Mouse (Mus musculus) forebrain, embryonic 12.5 days (tissue): Measurements from ENCODE around the gene Tnfsfm13. TPM values are rescaled to one million over a fixed set of nuclear protein-coding genes. Genes with fewer than 3 reads are reported as not detected.

ENCODE experiments used
- ATAC-seq: fragments of 200-750 bp; cut with Nextera tagmentation; 2 replicates; pipeline ENCODE4 v1.8.0; 2017; ENCODE audit warnings: moderate TSS enrichment; ENCODE audit not compliant: low FRiP score
- H3K27ac ChIP-seq: fragments of 300-500 bp; sonication (generic); 2 replicates; pipeline ENCODE4 v1.5.1; 2016; ENCODE audit warnings: mild to moderate bottlenecking
- H3K27me3 ChIP-seq: fragments of 300-500 bp; sonication (generic); 2 replicates; pipeline ENCODE4 v1.6.1; 2016; ENCODE audit warnings: mild to moderate bottlenecking
- H3K36me3 ChIP-seq: fragments of 300-500 bp; sonication (generic); replicated peaks from 2 replicates; pipeline ENCODE4 v1.6.1; 2016; ENCODE audit warnings: mild to moderate bottlenecking
- H3K4me1 ChIP-seq: fragments of 300-500 bp; sonication (generic); 2 replicates; pipeline ENCODE4 v1.6.1; 2016
- H3K4me2 ChIP-seq: fragments of 300-500 bp; sonication (generic); 2 replicates; pipeline ENCODE4 v1.6.1; 2016; ENCODE audit warnings: mild to moderate bottlenecking, moderate library complexity
- H3K4me3 ChIP-seq: fragments of 300-500 bp; sonication (generic); replicated peaks from 2 replicates; pipeline ENCODE4 v1.5.1; 2016; ENCODE audit warnings: mild to moderate bottlenecking
- H3K9ac ChIP-seq: fragments of 300-500 bp; sonication (generic); 2 replicates; pipeline ENCODE4 v1.6.1; 2016; ENCODE audit warnings: mild to moderate bottlenecking
- H3K9me3 ChIP-seq: fragments of 300-500 bp; sonication (generic); 2 replicates; pipeline ENCODE4 v1.6.1; 2016
- WGBS: fragments of 180-500 bp; shearing (Covaris S2); methylation state at CpG from one replicate; pipeline ENCODE4 v1.1.7; 2016; 5-methylcytosine and 5-hydroxymethylcytosine counted together
- microRNA counts: library from miRNA; unstranded; fragments of <30 nt; microRNA quantifications from one replicate; lab custom pipeline; 2017
- microRNA-seq: library from miRNA; unstranded; fragments of <30 nt; microRNA quantifications from one replicate; pipeline ENCODE4, GENCODE M21; 2017
- polyA plus RNA-seq: library from polyadenylated mRNA; unstranded; fragments of >200 nt; fragmentation: Nextera tagmentation; extraction: Ambion mirVana; gene quantifications from 2 replicates; pipeline ENCODE4 v1.2.1, GENCODE M21; 2016

Tnfsfm13 gene
- polyA plus RNA-seq, 1 experiment from 2014 or later = 0.84 TPM

- Histone ChIP-seq H3K4me2 (no peak overlapping the region), H3K4me1 (peaks cover 27% of the 10 kb centered on the region), H3K9ac (no peak overlapping the region), H3K27me3 (no peaks in the 10 kb centered on the region), H3K4me3 (0 out of 2 replicates have a peak overlapping the region, but pooled peaks have one; percentile 2), H3K9me3 (no peaks in the 10 kb centered on the region), H3K36me3 (peaks cover 62% of the 10 kb centered on the region), H3K27ac (peak overlapping the region; percentile 36)
- ATAC-seq = no peak
- WGBS = 82% methylated on average over 10 of the region's 10 CpGs
Observed at GRCm38 (mm10) chr11:69656617-69657461, 39.1 kb downstream of the Tnfsfm13 start.

- no peak for ATAC-seq
- Histone ChIP-seq H3K27ac (no peak overlapping the region), H3K4me3 (no peak overlapping the region), H3K4me2 (no peak overlapping the region), H3K36me3 (peaks cover 70% of the 10 kb centered on the region), H3K27me3 (no peaks in the 10 kb centered on the region), H3K9me3 (no peaks in the 10 kb centered on the region), H3K9ac (no peak overlapping the region), H3K4me1 (peaks cover 19% of the 10 kb centered on the region)
- 87% methylated on average over 5 of the region's 5 CpGs for WGBS
Observed at GRCm38 (mm10) chr11:69656065-69656455, 39.8 kb downstream of the Tnfsfm13 start.

GRCm38 (mm10) chr11:69655264-69656064 lies 40.4 kb downstream of the Tnfsfm13 start, which contains the start of gene Sox15:
Gene Sox15, plus strand, starts transcription at chr11:69655314.
- no peak within 1 kb of the TSS for H3K9ac ChIP-seq
- H3K4me1 ChIP-seq = peaks cover 16% of the 10 kb centered on the region
- no peaks in the 10 kb centered on the region for H3K27me3 ChIP-seq
- peaks cover 76% of the 10 kb centered on the region for H3K36me3 ChIP-seq
- peak; percentile 79 for ATAC-seq
- no peak within 1 kb of the TSS for H3K4me2 ChIP-seq
- H3K9me3 ChIP-seq = no peaks in the 10 kb centered on the region
- 25% methylated on average over 34 of the region's 34 CpGs for WGBS
- H3K27ac ChIP-seq = peak within 1 kb of the TSS; percentile 46; the same call in 1 of the 2 replicates
- H3K4me3 ChIP-seq = no peak within 1 kb of the TSS; the same call in 1 of the 2 replicates

GRCm38 (mm10) chr11:69654760-69655159 lies 41.1 kb downstream of the Tnfsfm13 start:
- ATAC-seq = no peak
- 43% methylated on average over 9 of the region's 9 CpGs for WGBS
- Histone ChIP-seq H3K4me2 (no peak overlapping the region), H3K36me3 (peaks cover 83% of the 10 kb centered on the region), H3K4me3 (no peak overlapping the region), H3K9ac (no peak overlapping the region), H3K4me1 (peaks cover 16% of the 10 kb centered on the region), H3K27ac (peak overlapping the region; percentile 46; the same call in 1 of the 2 replicates), H3K27me3 (no peaks in the 10 kb centered on the region), H3K9me3 (no peaks in the 10 kb centered on the region)

DNA sequence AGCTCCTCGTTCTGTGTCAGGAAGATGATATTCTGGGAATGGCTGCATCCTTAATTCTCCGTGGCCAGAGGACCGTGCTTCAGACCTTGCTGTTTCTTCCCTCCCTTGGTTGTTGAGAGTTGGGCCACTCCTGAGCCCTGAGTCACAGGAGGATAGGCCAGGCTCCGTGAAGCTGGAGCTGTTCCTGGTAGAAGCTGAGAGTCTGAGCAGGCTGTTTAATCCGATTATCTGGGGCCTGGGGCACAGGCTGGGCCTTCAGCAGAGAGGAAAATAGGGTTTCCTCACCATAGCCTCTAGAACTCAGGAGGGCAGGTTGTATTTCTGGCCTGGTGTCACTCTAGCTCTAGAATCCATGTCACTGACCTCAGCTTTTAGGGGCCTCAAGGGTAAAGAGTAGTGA lies 42.5 kb downstream of the Tnfsfm13 start:
- H3K4me2 ChIP-seq = no peak overlapping the region
- H3K27me3 ChIP-seq = no peaks in the 10 kb centered on the region
- H3K27ac ChIP-seq = no peak overlapping the region; the same call in 1 of the 2 replicates
- H3K4me3 ChIP-seq = no peak overlapping the region
- 68% methylated on average over 5 of the region's 5 CpGs for WGBS
- H3K9me3 ChIP-seq = no peaks in the 10 kb centered on the region
- no peak overlapping the region for H3K9ac ChIP-seq
- peaks cover 16% of the 10 kb centered on the region for H3K4me1 ChIP-seq
- ATAC-seq = no peak
- peaks cover 88% of the 10 kb centered on the region for H3K36me3 ChIP-seq

DNA sequence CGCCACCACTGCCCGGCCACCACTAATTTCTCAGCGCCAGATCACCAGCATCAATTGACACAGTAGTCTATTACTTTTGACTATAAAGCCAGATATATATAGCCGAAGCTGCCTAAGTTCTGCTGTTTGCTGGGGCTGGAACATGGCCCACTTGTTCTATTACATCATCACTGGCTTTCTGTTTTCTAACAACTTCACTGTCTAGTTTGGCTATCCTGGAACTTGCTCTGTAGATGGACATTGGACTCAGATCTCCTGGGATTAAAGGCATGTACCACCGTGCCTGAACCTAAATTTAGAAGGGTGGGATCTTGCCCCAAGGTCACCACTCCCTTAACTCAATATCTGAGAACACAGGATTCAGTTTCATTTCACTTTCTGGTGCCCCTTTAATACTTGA lies 50.0 kb downstream of the Tnfsfm13 start:
- Histone ChIP-seq H3K27ac (no peak overlapping the region), H3K9ac (no peak overlapping the region), H3K4me1 (no peaks in the 10 kb centered on the region), H3K4me2 (no peak overlapping the region), H3K27me3 (no peaks in the 10 kb centered on the region), H3K4me3 (no peak overlapping the region), H3K36me3 (peaks cover 97% of the 10 kb centered on the region), H3K9me3 (no peaks in the 10 kb centered on the region)
- no peak for ATAC-seq
- 96% methylated on average over 5 of the region's 5 CpGs for WGBS

DNA sequence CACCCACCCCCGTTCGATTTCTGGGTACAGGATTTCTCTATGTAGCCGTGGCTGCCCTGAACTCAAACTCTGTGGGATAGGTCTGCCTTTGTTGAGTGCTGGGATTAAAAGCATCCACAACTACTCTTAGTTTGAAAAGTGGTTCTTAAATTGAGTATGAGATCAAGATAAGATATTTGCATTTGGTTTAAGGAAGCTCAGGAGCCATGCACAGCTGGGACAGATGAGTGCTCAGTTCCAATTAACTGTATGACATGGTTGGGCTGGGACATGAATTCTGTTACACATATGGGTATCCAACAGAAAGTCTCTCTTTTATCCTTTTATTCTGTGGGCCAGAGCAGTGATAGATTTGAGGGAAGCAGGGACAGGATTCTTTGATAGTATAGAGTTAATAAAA lies 60.4 kb downstream of the Tnfsfm13 start:
- Histone ChIP-seq H3K9ac (no peak overlapping the region; the same call in 1 of the 2 replicates), H3K4me1 (peaks cover 25% of the 10 kb centered on the region), H3K36me3 (peaks cover 30% of the 10 kb centered on the region), H3K9me3 (no peaks in the 10 kb centered on the region), H3K4me2 (peak overlapping the region; percentile 60), H3K27ac (no peak overlapping the region), H3K27me3 (no peaks in the 10 kb centered on the region), H3K4me3 (no peak overlapping the region)
- 92% methylated on average over 3 of the region's 3 CpGs for WGBS
- ATAC-seq = no peak

- under 1% methylated on average over 39 of the region's 50 CpGs for WGBS
- peak; percentile 71 for ATAC-seq
Observed at GRCm38 (mm10) chr11:69633128-69633866, 62.6 kb downstream of the Tnfsfm13 start.

More at GRCm38 (mm10) chr11:69633128-69633866, 62.6 kb downstream of the Tnfsfm13 start:
- Histone ChIP-seq H3K36me3 (peaks cover 14% of the 10 kb centered on the region), H3K9ac (peak overlapping the region; percentile 100), H3K9me3 (no peaks in the 10 kb centered on the region), H3K27ac (peak overlapping the region; percentile 98), H3K27me3 (no peaks in the 10 kb centered on the region), H3K4me1 (peaks cover 25% of the 10 kb centered on the region), H3K4me2 (peak overlapping the region; percentile 60), H3K4me3 (peak overlapping the region; percentile 99)

MicroRNAs within 50 kb of the gene (microRNA counts, 519-probe panel; counts per million panel counts)
- microRNA mmu-miR-1934 (lab: Ali Mortazavi, UCI) (not detected), microRNA mmu-miR-467f (lab: Ali Mortazavi, UCI) (3,418 counts per million, percentile 32 among the panel's probes with 10 or more counts)

Small RNAs within 50 kb of the gene (microRNA-seq; reads per million reads assigned to microRNA genes)
- gene Mir1934 (2.2 reads per million), gene Mir467f (not detected)

Other genes starting within 250 kb of the Tnfsfm13 start
- gene Dnah2, start 147.0 kb downstream of the Tnfsfm13 start, polyA plus RNA-seq = 1.7 and 2.1 TPM in 2 replicates
- 63.7 and 72.7 TPM in 2 replicates for gene Efnb3, start 135.9 kb downstream of the Tnfsfm13 start, polyA plus RNA-seq
- 33.0 and 36.0 TPM in 2 replicates for gene Wrap53, start 115.8 kb downstream of the Tnfsfm13 start, polyA plus RNA-seq
- 120 and 124 TPM in 2 replicates for gene Trp53, start 115.7 kb downstream of the Tnfsfm13 start, polyA plus RNA-seq
- gene Atp1b2, start 90.2 kb downstream of the Tnfsfm13 start, polyA plus RNA-seq = 11.9 and 12.6 TPM in 2 replicates
- not detected in 2 replicates for gene Shbg, start 78.2 kb downstream of the Tnfsfm13 start, polyA plus RNA-seq
- 15.8 and 21.5 TPM in 2 replicates for gene Sat2, start 74.1 kb downstream of the Tnfsfm13 start, polyA plus RNA-seq
- 46.0 and 48.9 TPM in 2 replicates for gene Fxr2, start 63.1 kb downstream of the Tnfsfm13 start, polyA plus RNA-seq
- not detected in 2 replicates for gene Sox15, start 40.8 kb downstream of the Tnfsfm13 start, polyA plus RNA-seq
- gene Mpdu1, start 33.5 kb downstream of the Tnfsfm13 start, polyA plus RNA-seq = 74.7 and 80.9 TPM in 2 replicates
- 5.5 TPM in 2 replicates for gene Cd68, start 29.9 kb downstream of the Tnfsfm13 start, polyA plus RNA-seq
- 694 and 751 TPM in 2 replicates for gene Eif4a1, start 23.7 kb downstream of the Tnfsfm13 start, polyA plus RNA-seq
- 106 and 119 TPM in 2 replicates for gene Senp3, start 14.0 kb downstream of the Tnfsfm13 start, polyA plus RNA-seq
- 0.26 TPM in 1 of 2 replicates, not detected in the other for gene Tnfsf13, start 10.3 kb downstream of the Tnfsfm13 start, polyA plus RNA-seq
- gene Tnfsf12, start 249 bp downstream of the Tnfsfm13 start, polyA plus RNA-seq = 1.3 and 1.6 TPM in 2 replicates
- gene Polr2a, start 62.5 kb upstream of the Tnfsfm13 start, polyA plus RNA-seq = 31.3 and 35.4 TPM in 2 replicates
- 0.13 and 0.33 TPM in 2 replicates for gene Slc35g3, start 65.9 kb upstream of the Tnfsfm13 start, polyA plus RNA-seq
- gene Zbtb4, start 69.8 kb upstream of the Tnfsfm13 start, polyA plus RNA-seq = 1.3 and 1.5 TPM in 2 replicates
- 1.2 and 1.8 TPM in 2 replicates for gene Chrnb1, start 99.8 kb upstream of the Tnfsfm13 start, polyA plus RNA-seq
- 2.6 and 3.2 TPM in 2 replicates for gene Fgf11, start 105.8 kb upstream of the Tnfsfm13 start, polyA plus RNA-seq
- gene Tmem102, start 109.5 kb upstream of the Tnfsfm13 start, polyA plus RNA-seq = 0.76 and 1.3 TPM in 2 replicates
- not detected in 2 replicates for gene Gm39566, start 119.2 kb upstream of the Tnfsfm13 start, polyA plus RNA-seq
- not detected in 2 replicates for gene Spem2, start 122.4 kb upstream of the Tnfsfm13 start, polyA plus RNA-seq
- 0.24 and 0.26 TPM in 2 replicates for gene Spem1, start 126.1 kb upstream of the Tnfsfm13 start, polyA plus RNA-seq
- gene Nlgn2, start 141.7 kb upstream of the Tnfsfm13 start, polyA plus RNA-seq = 13.3 and 14.0 TPM in 2 replicates
- gene Tmem256, start 142.4 kb upstream of the Tnfsfm13 start, polyA plus RNA-seq = 285 and 294 TPM in 2 replicates
- 55.1 and 56.3 TPM in 2 replicates for gene Plscr3, start 150.3 kb upstream of the Tnfsfm13 start, polyA plus RNA-seq
- gene Tnk1, start 162.6 kb upstream of the Tnfsfm13 start, polyA plus RNA-seq = 0.14 and 0.60 TPM in 2 replicates
- not detected in 2 replicates for gene Tmem95, start 181.9 kb upstream of the Tnfsfm13 start, polyA plus RNA-seq
- gene Kctd11, start 185.3 kb upstream of the Tnfsfm13 start, polyA plus RNA-seq = 1.7 and 2.5 TPM in 2 replicates
- gene Acap1, start 199.4 kb upstream of the Tnfsfm13 start, polyA plus RNA-seq = 0.47 and 0.83 TPM in 2 replicates
- gene 2810408A11Rik, start 204.9 kb upstream of the Tnfsfm13 start, polyA plus RNA-seq = 22.4 TPM in 2 replicates
- 18.9 and 19.3 TPM in 2 replicates for gene Neurl4, start 205.0 kb upstream of the Tnfsfm13 start, polyA plus RNA-seq
- 95.8 and 99.1 TPM in 2 replicates for gene Gps2, start 217.8 kb upstream of the Tnfsfm13 start, polyA plus RNA-seq
- gene Eif5a, start 225.9 kb upstream of the Tnfsfm13 start, polyA plus RNA-seq = 1,678 TPM in 2 replicates
- 7.4 and 8.9 TPM in 2 replicates for gene Ybx2, start 239.7 kb upstream of the Tnfsfm13 start, polyA plus RNA-seq